Mouse (Mus musculus) forebrain, embryonic 11.5 days (tissue): ENCODE measurements at regions not wholly inside any gene's neighbourhood (a gene's known extent, or its start where the extent isn't known, plus 50 kb on each side); places are given as distances from the start of the nearest gene placed in this dataset.

ENCODE experiments used
- ATAC-seq: fragments of 200-750 bp; cut with Nextera tagmentation; replicated peaks from 2 replicates; pipeline ENCODE4 v1.8.0; 2017; ENCODE audit warnings: moderate TSS enrichment; ENCODE audit not compliant: low FRiP score
- DNase-seq: peaks from one replicate; pipeline ENCODE4 v3.0.0-alpha.2; 2017; ENCODE audit warnings: low spot score
- H3K27ac ChIP-seq: fragments of 300-500 bp; sonication (generic); 2 replicates; pipeline ENCODE4 v1.5.1; 2014; ENCODE audit warnings: low read depth, low read length
- H3K27me3 ChIP-seq: fragments of 300-500 bp; sonication (generic); 2 replicates; pipeline ENCODE4 v1.6.1; 2014; ENCODE audit warnings: mild to moderate bottlenecking, low read length, mixed read lengths; ENCODE audit not compliant: control insufficient read depth, insufficient read depth
- H3K36me3 ChIP-seq: fragments of 300-500 bp; sonication (generic); 2 replicates; pipeline ENCODE4 v1.6.1; 2014; ENCODE audit warnings: mild to moderate bottlenecking, low read length, moderate library complexity, mixed read lengths; ENCODE audit not compliant: control insufficient read depth, insufficient read depth
- H3K4me1 ChIP-seq: fragments of 300-500 bp; sonication (generic); replicated peaks from 2 replicates; pipeline ENCODE4 v1.6.1; 2014; ENCODE audit warnings: low read length, mixed read lengths; ENCODE audit not compliant: control insufficient read depth, insufficient read depth
- H3K4me2 ChIP-seq: fragments of 300-500 bp; sonication (generic); 2 replicates; pipeline ENCODE4 v1.6.1; 2014; ENCODE audit warnings: low read depth, mild to moderate bottlenecking, low read length, moderate library complexity, mixed read lengths; ENCODE audit not compliant: severe bottlenecking
- H3K4me3 ChIP-seq: fragments of 300-500 bp; sonication (generic); 2 replicates; pipeline ENCODE4 v1.5.1; 2014; ENCODE audit warnings: low read depth, low read length
- H3K9ac ChIP-seq: fragments of 300-500 bp; sonication (generic); 2 replicates; pipeline ENCODE4 v1.6.1; 2014; ENCODE audit warnings: low read length
- H3K9me3 ChIP-seq: fragments of 300-500 bp; sonication (generic); 2 replicates; pipeline ENCODE4 v1.6.1; 2016; ENCODE audit warnings: low read length, mixed read lengths; ENCODE audit not compliant: control insufficient read depth
- WGBS: fragments of 180-500 bp; shearing (Covaris S2); extraction: QIAGEN DNeasy Blood & Tissue Kit; methylation state at CpG from one replicate; pipeline ENCODE4 v1.1.7; 2014; 5-methylcytosine and 5-hydroxymethylcytosine counted together

GRCm38 (mm10) chr12:16140511-16141110, 323.9 kb upstream of the Trib2 start:
- H3K4me1 ChIP-seq = no peaks in the 10 kb centered on the region
- H3K27me3 ChIP-seq = no peaks in the 10 kb centered on the region
- ATAC-seq (no peak), DNase-seq (no peak)
- H3K4me2 ChIP-seq = no peak overlapping the region
- H3K9me3 ChIP-seq = no peaks in the 10 kb centered on the region
- H3K27ac ChIP-seq = no peak overlapping the region
- no peak overlapping the region for H3K9ac ChIP-seq
- 71% methylated on average over 5 of the region's 5 CpGs for WGBS
- no peaks in the 10 kb centered on the region for H3K36me3 ChIP-seq
- H3K4me3 ChIP-seq = no peak overlapping the region

GRCm38 (mm10) chr12:16139152-16139551, 322.4 kb upstream of the Trib2 start:
- Histone ChIP-seq H3K27me3 (no peaks in the 10 kb centered on the region), H3K4me1 (no peaks in the 10 kb centered on the region), H3K9ac (no peak overlapping the region), H3K36me3 (no peaks in the 10 kb centered on the region), H3K9me3 (no peaks in the 10 kb centered on the region), H3K27ac (no peak overlapping the region), H3K4me3 (no peak overlapping the region), H3K4me2 (no peak overlapping the region)
- 63% methylated on average over 4 of the region's 4 CpGs for WGBS
- ATAC-seq (no peak), DNase-seq (no peak)

GRCm38 (mm10) chr12:16137801-16138200, 321.1 kb upstream of the Trib2 start:
- Histone ChIP-seq H3K27ac (no peak overlapping the region), H3K36me3 (no peaks in the 10 kb centered on the region), H3K4me2 (no peak overlapping the region), H3K4me1 (no peaks in the 10 kb centered on the region), H3K9ac (no peak overlapping the region), H3K27me3 (no peaks in the 10 kb centered on the region), H3K4me3 (no peak overlapping the region), H3K9me3 (no peaks in the 10 kb centered on the region)
- ATAC-seq (no peak), DNase-seq (no peak)
- 89% methylated on average over 3 of the region's 3 CpGs for WGBS

GRCm38 (mm10) chr12:16136214-16136671, 319.5 kb upstream of the Trib2 start:
- no peak overlapping the region for H3K9ac ChIP-seq
- no peaks in the 10 kb centered on the region for H3K9me3 ChIP-seq
- no peaks in the 10 kb centered on the region for H3K27me3 ChIP-seq
- H3K4me2 ChIP-seq = no peak overlapping the region
- no peak for DNase-seq
- 29% methylated on average over 5 of the region's 5 CpGs for WGBS
- no peaks in the 10 kb centered on the region for H3K36me3 ChIP-seq
- no peak overlapping the region for H3K27ac ChIP-seq
- no peak for ATAC-seq
- no peak overlapping the region for H3K4me3 ChIP-seq
- H3K4me1 ChIP-seq = no peaks in the 10 kb centered on the region

GRCm38 (mm10) chr12:16135602-16136213, 319.0 kb upstream of the Trib2 start:
- Histone ChIP-seq H3K4me2 (no peak overlapping the region), H3K27me3 (no peaks in the 10 kb centered on the region), H3K9me3 (no peaks in the 10 kb centered on the region), H3K4me1 (no peaks in the 10 kb centered on the region), H3K9ac (no peak overlapping the region), H3K4me3 (no peak overlapping the region), H3K36me3 (no peaks in the 10 kb centered on the region), H3K27ac (no peak overlapping the region)
- 29% methylated on average over 4 of the region's 4 CpGs for WGBS
- no peak for DNase-seq
- ATAC-seq = no peak

- ATAC-seq (no peak), DNase-seq (no peak)
- Histone ChIP-seq H3K4me2 (no peak overlapping the region), H3K4me1 (no peaks in the 10 kb centered on the region), H3K27me3 (no peaks in the 10 kb centered on the region), H3K4me3 (no peak overlapping the region), H3K9me3 (no peaks in the 10 kb centered on the region), H3K36me3 (no peaks in the 10 kb centered on the region), H3K27ac (no peak overlapping the region), H3K9ac (no peak overlapping the region)
- 80% methylated on average over 3 of the region's 3 CpGs for WGBS
These were observed 317.7 kb upstream of the Trib2 start for GRCm38 (mm10) chr12:16134446-16134845.

- H3K4me1 ChIP-seq = no peaks in the 10 kb centered on the region
These were observed 316.5 kb upstream of the Trib2 start for GRCm38 (mm10) chr12:16133253-16133652.

GRCm38 (mm10) chr12:16131740-16132077, 315.0 kb upstream of the Trib2 start:
- Histone ChIP-seq H3K4me3 (no peak overlapping the region), H3K27me3 (no peaks in the 10 kb centered on the region), H3K36me3 (no peaks in the 10 kb centered on the region), H3K9me3 (no peaks in the 10 kb centered on the region), H3K4me2 (no peak overlapping the region), H3K9ac (no peak overlapping the region), H3K4me1 (no peaks in the 10 kb centered on the region), H3K27ac (no peak overlapping the region)
- 33% methylated on average over 1 of the region's 1 CpGs for WGBS
- ATAC-seq (no peak), DNase-seq (no peak)

More at GRCm38 (mm10) chr12:16133253-16133652, 316.5 kb upstream of the Trib2 start:
- Histone ChIP-seq H3K36me3 (no peaks in the 10 kb centered on the region), H3K27me3 (no peaks in the 10 kb centered on the region), H3K9ac (no peak overlapping the region), H3K4me2 (no peak overlapping the region), H3K27ac (no peak overlapping the region), H3K4me3 (no peak overlapping the region), H3K9me3 (no peaks in the 10 kb centered on the region)
- 86% methylated on average over 3 of the region's 3 CpGs for WGBS
- ATAC-seq = no peak
- no peak for DNase-seq
